Mouse (Mus musculus) monocyte, adult 5-6 weeks (primary cell): ENCODE measurements around the gene Sec31a. TPM values are rescaled to one million over a fixed set of nuclear protein-coding genes. Genes with fewer than 3 reads are reported as not detected.

ENCODE experiments used
- ATAC-seq: fragments of 153-309, 156-312 bp; replicated peaks from 2 replicates; pipeline ENCODE4 v1.8.0; 2017; ENCODE audit warnings: mild to moderate bottlenecking; ENCODE audit not compliant: low TSS enrichment, insufficient number of reproducible peaks, severe bottlenecking, poor library complexity, low FRiP score
- total RNA-seq: library from RNA; stranded (forward); fragments of 200-1000, 200-491, 200-594 nt; gene quantifications from 3 replicates; pipeline ENCODE4 v1.2.3, GENCODE M21; 2017

Gene Sec31a
- total RNA-seq, 1 experiment from 2014 or later: 72.7 TPM

GRCm38 (mm10) chr5:100360296-100360695 lies 55.7 kb downstream of the Sec31a start:
- no peak for ATAC-seq

- ATAC-seq: no peak
Measured at GRCm38 (mm10) chr5:100358334-100358733, 57.7 kb downstream of the Sec31a start.

GRCm38 (mm10) chr5:100354644-100355043 lies 61.4 kb downstream of the Sec31a start:
- ATAC-seq: no peak

GRCm38 (mm10) chr5:100352986-100353848 lies 62.8 kb downstream of the Sec31a start:
- no peak for ATAC-seq

GRCm38 (mm10) chr5:100350907-100351456 lies 65.1 kb downstream of the Sec31a start:
- ATAC-seq: no peak; the same call in 1 of the 2 replicates

- no peak for ATAC-seq
Measured at GRCm38 (mm10) chr5:100349287-100350215, 66.5 kb downstream of the Sec31a start.

GRCm38 (mm10) chr5:100345118-100345517 lies 70.9 kb downstream of the Sec31a start:
- ATAC-seq: no peak

- no peak for ATAC-seq
Measured at GRCm38 (mm10) chr5:100343087-100343486, 72.9 kb downstream of the Sec31a start.

GRCm38 (mm10) chr5:100342422-100342821 lies 73.6 kb downstream of the Sec31a start:
- ATAC-seq: no peak

GRCm38 (mm10) chr5:100341042-100341441 lies 75.0 kb downstream of the Sec31a start:
- ATAC-seq: no peak

- no peak for ATAC-seq
Measured at GRCm38 (mm10) chr5:100337852-100338251, 78.2 kb downstream of the Sec31a start.

- no peak for ATAC-seq
Measured at GRCm38 (mm10) chr5:100336876-100337275, 79.2 kb downstream of the Sec31a start.

- no peak for ATAC-seq
Measured at GRCm38 (mm10) chr5:100335581-100336080, 80.4 kb downstream of the Sec31a start.

- ATAC-seq: no peak
Measured at GRCm38 (mm10) chr5:100334686-100335085, 81.3 kb downstream of the Sec31a start.

GRCm38 (mm10) chr5:100333607-100334380 lies 82.2 kb downstream of the Sec31a start:
- ATAC-seq: no peak

GRCm38 (mm10) chr5:100332300-100333004 lies 83.6 kb downstream of the Sec31a start:
- no peak for ATAC-seq

- ATAC-seq: no peak
Measured at GRCm38 (mm10) chr5:100331636-100332035, 84.4 kb downstream of the Sec31a start.

GRCm38 (mm10) chr5:100322081-100322480 lies 94.0 kb downstream of the Sec31a start:
- ATAC-seq: peak; percentile 74; the same call in 1 of the 2 replicates
